Mouse (Mus musculus): ENCODE data around the gene Man1b1.

DNA sequence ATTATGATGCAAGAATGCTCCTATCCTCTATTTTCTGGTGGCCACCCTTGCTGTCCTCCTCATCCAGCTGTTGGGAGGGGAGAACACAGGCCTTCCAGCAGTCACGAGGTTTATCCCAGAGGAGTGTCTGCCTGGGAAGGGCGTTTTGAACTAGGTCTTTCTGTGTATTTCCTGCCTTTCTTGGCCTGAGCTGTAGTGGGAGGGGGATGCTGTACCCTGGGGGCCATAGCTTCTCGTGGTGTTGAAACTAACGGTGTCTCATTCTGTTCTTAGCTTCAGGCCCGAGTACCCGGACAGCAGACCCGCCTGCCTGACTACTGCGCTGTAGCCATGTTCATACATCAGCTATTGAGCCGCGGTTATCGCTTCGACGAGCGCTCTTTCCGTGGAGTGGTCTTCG, 68.2 kb downstream of the Man1b1 start:
- no peak for TF ChIP-seq CTCF (IDR thresholded peaks at IDR 0.05; ENCODE audit: low read depth)
- no peak for TF ChIP-seq EP300 (IDR thresholded peaks at IDR 0.05; ENCODE audit: low read depth)
